Mouse (Mus musculus) cortical plate, adult 2 months (tissue): ENCODE data around the gene Fgf8. TPM values are rescaled to one million over a fixed set of nuclear protein-coding genes. Genes with fewer than 3 reads are reported as not detected.

ENCODE experiments used
- H3K27ac ChIP-seq: fragments of 200-500 bp; 2 replicates; pipeline ENCODE4 v1.5.1; 2012; ENCODE audit warnings: low read length, control low read depth, inconsistent platforms; ENCODE audit not compliant: insufficient read depth
- H3K4me1 ChIP-seq: fragments of 200-500 bp; 2 replicates; pipeline ENCODE4 v1.6.1; 2011; ENCODE audit warnings: low read length; ENCODE audit not compliant: control insufficient read depth, insufficient read depth
- H3K4me3 ChIP-seq: fragments of 200-500 bp; 2 replicates; pipeline ENCODE4 v1.5.1; 2011; ENCODE audit warnings: mild to moderate bottlenecking, low read length, control low read depth; ENCODE audit not compliant: insufficient read depth
- CTCF ChIP-seq: fragments of 200-500 bp; IDR thresholded peaks from 2 replicates; pipeline ENCODE4 v1.5.1; 2011; ENCODE audit warnings: mild to moderate bottlenecking, control low read depth, low read length; ENCODE audit not compliant: insufficient read depth; ENCODE audit errors: extremely low read depth
- POLR2A ChIP-seq: fragments of 200-500 bp; IDR thresholded peaks from 2 replicates; pipeline ENCODE4 v1.6.1; 2011; ENCODE audit warnings: mild to moderate bottlenecking, low read length, control low read depth; ENCODE audit not compliant: insufficient read depth; ENCODE audit errors: extremely low read depth
- polyA plus RNA-seq: library from polyadenylated mRNA; depleted of rRNA; stranded (reverse); fragments of >200 nt; gene quantifications from 2 replicates; pipeline ENCODE4 v1.2.3, GENCODE M21; 2012

Gene Fgf8
- polyA plus RNA-seq, 1 experiment = not detected

DNA sequence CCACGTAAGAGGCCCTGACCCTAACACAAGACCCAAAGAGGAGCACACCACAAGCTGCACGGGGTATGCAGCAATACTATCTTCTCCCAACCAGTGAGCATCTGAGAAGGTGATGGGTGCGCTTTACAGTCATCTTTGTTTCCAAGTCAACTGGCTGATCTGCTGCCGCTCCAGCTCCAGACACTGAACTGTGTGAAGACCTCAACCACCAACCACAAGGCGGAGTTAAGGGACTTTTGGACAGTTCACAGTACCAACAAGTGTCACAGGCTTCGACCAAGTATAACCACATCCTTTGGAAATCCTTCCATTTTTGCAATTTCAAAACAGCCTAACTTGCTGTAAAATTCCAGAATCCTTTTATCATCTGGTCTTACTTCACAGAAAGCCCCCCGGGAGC lies 9.2 kb upstream of the Fgf8 start:
- no peak for TF ChIP-seq POLR2A
- no peak for TF ChIP-seq CTCF
- Histone ChIP-seq H3K27ac (no peak overlapping the region), H3K4me3 (no peak overlapping the region)

DNA sequence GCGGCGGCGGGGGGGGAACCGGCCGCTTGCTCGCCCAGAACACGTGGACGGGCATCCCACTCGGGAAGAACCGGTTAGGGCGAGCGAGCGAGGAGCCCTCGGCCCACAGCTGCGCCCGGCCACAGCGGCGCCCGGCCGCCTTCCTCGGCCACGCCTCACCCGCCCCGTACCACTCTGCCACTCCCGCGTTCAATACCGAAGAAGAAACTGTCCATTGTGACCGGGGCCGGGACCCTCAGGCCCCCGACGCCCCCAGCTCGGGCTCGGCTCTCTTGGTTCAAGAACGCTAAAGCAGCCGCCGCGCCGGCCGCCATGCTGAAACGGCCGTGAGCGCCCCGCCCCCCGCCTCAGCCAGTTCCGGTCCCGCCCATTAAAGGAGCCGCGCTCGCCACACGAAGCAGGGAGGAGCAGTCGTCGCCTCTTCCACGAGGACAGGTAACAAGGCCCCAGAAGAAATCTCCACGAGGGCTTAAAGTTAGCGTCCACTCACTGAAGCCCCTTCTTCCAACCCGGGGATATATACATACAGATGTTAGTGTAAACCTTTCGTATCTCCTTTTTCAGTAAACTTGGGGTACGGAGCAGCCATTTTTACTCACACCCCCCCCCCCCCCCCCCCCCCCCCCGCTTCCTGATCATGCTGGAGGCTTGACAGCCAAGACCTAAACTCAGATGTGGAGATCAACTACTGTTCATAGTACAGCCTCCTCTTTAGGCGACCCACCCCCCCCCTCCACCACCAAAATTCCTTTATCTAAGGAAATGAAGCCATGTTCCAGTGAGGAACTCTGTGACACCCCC lies 6.7 kb upstream of the Fgf8 start, which contains the start of gene Npm3:
Gene Npm3 (minus strand): TSS at position 349 of the 801 bp plus-strand sequence.
- H3K4me3 ChIP-seq = peak within 1 kb of the TSS; percentile 57
- no peak for TF ChIP-seq POLR2A
- 0 out of 2 replicates have a peak, but pooled peaks cover 2% of the 10 kb centered on the region for H3K4me1 ChIP-seq
- H3K27ac ChIP-seq = no peak within 1 kb of the TSS

More for the DNA sequence above, 9.2 kb upstream of the Fgf8 start:
- H3K4me1 ChIP-seq = 0 out of 2 replicates have a peak, but pooled peaks cover 2% of the 10 kb centered on the region

DNA sequence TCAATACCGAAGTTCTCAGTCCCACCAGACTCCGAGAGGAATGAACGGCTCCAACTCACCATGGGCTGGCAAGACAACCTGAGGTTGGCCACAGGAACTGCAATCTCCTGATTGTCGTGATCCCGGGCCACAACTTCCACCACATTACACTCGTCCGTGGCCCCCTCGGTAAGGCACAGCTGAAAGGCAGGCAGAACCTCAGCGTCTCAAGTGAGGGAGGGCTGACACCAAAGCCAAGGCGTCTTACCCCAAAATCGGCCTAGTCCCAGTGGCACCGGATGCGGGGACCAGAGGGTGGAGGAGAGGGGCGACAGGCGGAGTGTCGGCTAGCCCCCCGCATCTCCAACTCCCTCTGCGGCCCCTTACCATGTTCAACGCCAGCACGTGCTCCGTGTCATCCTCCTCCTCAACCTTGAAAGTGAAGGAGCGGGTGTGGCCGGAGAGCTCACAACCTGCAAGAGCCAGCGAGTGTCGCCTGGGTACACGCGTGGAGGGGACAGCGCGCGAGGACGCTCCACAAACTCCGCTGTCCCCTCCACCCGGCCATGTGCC lies 6.1 kb upstream of the Fgf8 start:
- H3K4me3 ChIP-seq = peak overlapping the region; percentile 57
- no peak for TF ChIP-seq CTCF
- no peak for TF ChIP-seq POLR2A
- H3K4me1 ChIP-seq = 0 out of 2 replicates have a peak, but pooled peaks cover 2% of the 10 kb centered on the region
- H3K27ac ChIP-seq = no peak overlapping the region

DNA sequence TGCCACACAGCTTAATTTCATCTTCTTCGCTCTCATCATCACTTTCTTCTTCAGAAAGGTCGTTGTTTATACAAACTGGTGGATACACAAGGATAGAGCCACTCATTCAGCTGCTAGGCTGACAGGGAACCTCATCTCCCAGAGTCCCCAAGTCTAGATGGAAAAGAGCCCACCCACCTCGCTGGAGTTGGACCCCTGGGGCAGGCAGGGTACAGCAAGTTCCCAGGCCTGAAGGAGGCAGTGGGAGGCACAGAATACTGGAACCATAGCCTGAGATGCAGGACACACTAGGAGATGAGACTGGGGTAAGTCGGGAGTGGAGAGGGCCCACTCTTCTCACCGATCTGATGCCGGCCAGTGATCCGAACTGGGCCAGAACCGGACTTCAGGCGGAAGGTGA lies 5.5 kb upstream of the Fgf8 start:
- H3K27ac ChIP-seq = no peak overlapping the region
- H3K4me1 ChIP-seq = 0 out of 2 replicates have a peak, but pooled peaks cover 2% of the 10 kb centered on the region
- TF ChIP-seq POLR2A (no peak), CTCF (no peak)
- H3K4me3 ChIP-seq = peak overlapping the region; percentile 57; the same call in 1 of the 2 replicates

- no peak overlapping the region for H3K27ac ChIP-seq
- 0 out of 2 replicates have a peak, but pooled peaks cover 2% of the 10 kb centered on the region for H3K4me1 ChIP-seq
- TF ChIP-seq POLR2A = no peak
- TF ChIP-seq CTCF = peak; percentile 90
- no peak overlapping the region for H3K4me3 ChIP-seq
Observed at GRCm38 (mm10) chr19:45747028-45747867, 4.5 kb upstream of the Fgf8 start.

GRCm38 (mm10) chr19:45746153-45747020 lies 3.7 kb upstream of the Fgf8 start:
- TF ChIP-seq POLR2A = no peak
- peak; percentile 81 for TF ChIP-seq CTCF
- no peak overlapping the region for H3K27ac ChIP-seq
- no peak overlapping the region for H3K4me3 ChIP-seq
- H3K4me1 ChIP-seq = 0 out of 2 replicates have a peak, but pooled peaks cover 2% of the 10 kb centered on the region

- no peak for TF ChIP-seq CTCF
- H3K4me3 ChIP-seq = no peak overlapping the region
- no peak overlapping the region for H3K27ac ChIP-seq
- 0 out of 2 replicates have a peak, but pooled peaks cover 2% of the 10 kb centered on the region for H3K4me1 ChIP-seq
Observed at GRCm38 (mm10) chr19:45745344-45746152, 2.8 kb upstream of the Fgf8 start.

DNA sequence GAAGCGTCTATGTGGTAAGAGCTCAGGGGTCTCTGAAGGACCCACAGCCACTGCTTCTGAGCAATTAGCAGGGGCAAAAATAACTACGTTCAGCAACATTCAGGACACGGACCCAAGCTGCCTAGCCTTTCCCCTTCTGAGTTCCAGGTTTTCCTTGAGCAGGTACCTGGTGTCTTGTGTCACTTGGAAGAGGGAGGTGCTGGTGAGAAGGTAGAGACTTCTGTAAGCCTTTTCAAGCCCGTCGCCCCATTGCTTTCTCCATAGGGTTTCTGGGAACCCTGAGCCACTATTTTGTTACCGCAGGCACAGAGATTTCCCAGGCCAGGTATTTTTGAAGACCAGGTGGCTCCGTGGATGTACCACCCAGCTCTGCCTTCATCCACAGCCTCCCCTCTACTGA lies 904 bp upstream of the Fgf8 start:
- TF ChIP-seq POLR2A (no peak), CTCF (no peak)
- Histone ChIP-seq H3K4me3 (no peak overlapping the region), H3K27ac (no peak overlapping the region), H3K4me1 (0 out of 2 replicates have a peak, but pooled peaks cover 1% of the 10 kb centered on the region)
